Mouse (Mus musculus) testis, adult 2 months (tissue): ENCODE measurements at regions not wholly inside any gene's neighbourhood (a gene's known extent, or its start where the extent isn't known, plus 50 kb on each side); places are given as distances from the start of the nearest gene placed in this dataset.

Experiments
- CTCF ChIP-seq: fragments of 200-500 bp; IDR thresholded peaks from 2 replicates; pipeline ENCODE4 v1.5.1; 2012; ENCODE audit warnings: low read depth, mild to moderate bottlenecking, inconsistent platforms, low read length, moderate library complexity; ENCODE audit not compliant: control insufficient read depth, insufficient read depth, insufficient replicate concordance
- POLR2A ChIP-seq: fragments of 200-500 bp; IDR thresholded peaks from 2 replicates; pipeline ENCODE4 v1.6.1; 2012; ENCODE audit warnings: low read depth, mild to moderate bottlenecking, inconsistent platforms, low read length, moderate library complexity; ENCODE audit not compliant: control insufficient read depth

DNA sequence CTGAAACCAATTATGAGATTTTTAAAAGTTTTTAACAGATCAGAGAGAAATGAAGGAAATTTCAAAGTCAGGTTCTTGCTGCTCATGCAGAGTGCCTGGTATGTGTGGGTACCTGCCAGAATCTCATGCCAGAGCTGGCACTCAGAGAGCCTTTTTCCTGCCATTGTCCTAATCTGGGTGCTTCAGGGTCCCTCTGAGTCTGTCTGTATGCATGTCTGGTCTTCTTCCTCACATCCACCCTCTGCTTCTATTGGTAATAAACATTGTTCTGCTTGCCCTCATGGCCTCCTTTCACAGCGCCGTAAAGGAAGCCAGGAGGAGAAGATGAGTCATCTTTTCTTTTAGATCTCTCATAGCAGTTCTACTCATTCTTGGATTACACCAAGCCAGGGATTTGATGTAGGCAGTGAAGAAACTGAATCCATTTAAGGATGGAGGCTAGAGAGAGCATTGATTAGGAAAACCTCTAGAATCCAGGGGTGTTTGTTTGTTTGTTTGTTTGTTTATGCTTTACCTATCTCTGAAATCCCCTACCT, 55.8 kb upstream of the Bmper start:
- TF ChIP-seq POLR2A (no peak), CTCF (no peak)
